Mouse (Mus musculus): ENCODE results near the gene Klra5. TPM values are rescaled to one million over a fixed set of nuclear protein-coding genes. Genes with fewer than 3 reads are reported as not detected.

The Klra5 gene
- polyA plus RNA-seq (2017; shearing (Covaris generic)) = not detected

GRCm38 (mm10) chr6:129917476-129917946, at the start of gene Klra5:
Klra5 (minus strand) TSS chr6:129917650.

GRCm38 (mm10) chr6:129876549-129876948, 40.9 kb downstream of the Klra5 start, which contains the start of gene Klra17:
Klra17 (minus strand) TSS chr6:129876672.

GRCm38 (mm10) chr6:129862349-129862748, 55.1 kb downstream of the Klra5 start, which contains the start of gene Gm17631:
Gm17631 (plus strand) TSS chr6:129862649.

Other genes starting within 250 kb of the Klra5 start
- gene Klrc1, start 238.7 kb downstream of the Klra5 start, polyA plus RNA-seq (2017; shearing (Covaris generic)) = 0.71 TPM
- gene Klri1, start 200.5 kb downstream of the Klra5 start, polyA plus RNA-seq (2017; shearing (Covaris generic)) = not detected
- gene Klri2, start 177.2 kb downstream of the Klra5 start, polyA plus RNA-seq (2017; shearing (Covaris generic)) = not detected
- not detected for gene Gm156, start 133.4 kb downstream of the Klra5 start, polyA plus RNA-seq (2017; shearing (Covaris generic))
- not detected for gene Gm17631, start 55.0 kb downstream of the Klra5 start, polyA plus RNA-seq (2017; shearing (Covaris generic))
- gene Klra17, start 41.0 kb downstream of the Klra5 start, polyA plus RNA-seq (2017; shearing (Covaris generic)) = not detected
- not detected for gene Klra6, start 109.3 kb upstream of the Klra5 start, polyA plus RNA-seq (2017; shearing (Covaris generic))
- not detected for gene Klra4, start 149.6 kb upstream of the Klra5 start, polyA plus RNA-seq (2017; shearing (Covaris generic))
- not detected for gene Klra8, start 212.2 kb upstream of the Klra5 start, polyA plus RNA-seq (2017; shearing (Covaris generic))

Data from inflammation-experienced regulatory T-cells, adult 16 weeks (primary cell).